Mouse (Mus musculus): ENCODE measurements around the gene Gpr146.
A peak's percentile ranks its signal among the peaks of the same experiment; 100 is the strongest.

Gpr146 gene

DNA sequence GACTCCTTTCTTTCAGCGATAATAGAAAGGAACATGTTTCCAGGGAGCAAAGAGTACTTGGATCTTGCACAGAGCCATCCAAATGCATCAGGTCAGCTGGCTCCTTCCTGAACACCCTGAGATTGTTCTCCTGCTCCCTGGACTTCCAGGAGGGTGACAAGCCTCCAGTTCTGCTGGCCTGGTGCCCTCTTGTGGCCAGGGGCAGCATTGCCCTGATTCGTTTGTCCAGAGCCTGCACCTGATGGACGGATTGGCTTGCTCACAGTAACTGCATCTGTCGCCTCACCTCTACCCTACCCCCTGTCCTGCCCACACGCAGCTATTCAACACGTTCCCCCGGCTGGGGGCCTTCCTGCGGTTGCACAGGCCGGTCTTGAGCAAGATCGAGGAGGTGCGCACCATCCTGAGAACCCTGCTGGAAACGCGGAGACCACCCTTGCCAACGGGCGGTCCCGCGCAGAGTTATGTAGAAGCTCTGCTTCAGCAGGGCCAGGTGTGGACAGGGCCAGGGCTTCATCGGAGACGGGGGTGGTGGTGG lies 22.2 kb upstream of the Gpr146 start:
- peak; percentile 28 to 59 for DNase-seq (ENCODE audit: low read depth in 1 of 2, low spot score in 2 of 2)

DNA sequence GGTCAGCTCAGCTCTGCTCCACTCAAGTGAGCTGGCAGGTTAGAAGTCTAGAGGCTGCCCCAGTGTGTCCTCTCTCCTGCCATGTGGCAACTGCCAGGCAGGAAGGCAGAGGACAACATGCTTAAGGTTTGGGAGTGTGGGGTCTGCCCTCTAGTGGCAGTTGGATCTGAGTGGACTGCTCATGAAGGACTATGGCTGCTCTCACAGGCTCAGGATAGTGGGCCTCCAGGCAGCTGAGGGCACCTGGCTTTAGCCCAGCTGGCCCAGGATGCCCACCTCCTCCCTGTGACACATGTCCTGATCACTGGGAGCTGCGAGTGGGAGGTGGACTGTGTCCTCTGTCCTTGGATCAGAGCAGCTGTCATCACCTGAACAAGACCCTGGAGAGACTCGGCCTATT lies 18.8 kb upstream of the Gpr146 start:
- no peak for DNase-seq (ENCODE audit: low read depth in 1 of 2, low spot score in 2 of 2)

DNA sequence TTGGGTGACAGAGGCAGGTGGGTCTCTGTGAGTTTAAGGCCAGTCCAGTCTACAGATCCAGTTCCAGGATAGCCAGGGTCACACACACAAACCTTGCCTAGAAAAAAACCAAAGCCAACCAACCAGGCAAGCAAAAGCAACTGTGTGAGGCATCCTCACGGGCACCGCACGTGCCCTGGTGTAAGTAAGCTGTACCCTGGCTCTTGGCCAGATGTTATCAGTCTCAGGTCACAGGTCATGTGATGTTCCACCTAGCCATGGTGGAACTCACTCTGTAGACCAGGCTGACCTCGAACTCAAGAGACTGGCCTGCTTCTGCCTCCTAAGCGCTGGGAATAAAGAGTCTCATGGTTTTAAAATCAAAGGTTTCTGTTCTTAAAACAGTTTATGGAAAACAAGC lies 18.3 kb upstream of the Gpr146 start:
- no peak for DNase-seq (ENCODE audit: low read depth in 1 of 2, low spot score in 2 of 2)

DNA sequence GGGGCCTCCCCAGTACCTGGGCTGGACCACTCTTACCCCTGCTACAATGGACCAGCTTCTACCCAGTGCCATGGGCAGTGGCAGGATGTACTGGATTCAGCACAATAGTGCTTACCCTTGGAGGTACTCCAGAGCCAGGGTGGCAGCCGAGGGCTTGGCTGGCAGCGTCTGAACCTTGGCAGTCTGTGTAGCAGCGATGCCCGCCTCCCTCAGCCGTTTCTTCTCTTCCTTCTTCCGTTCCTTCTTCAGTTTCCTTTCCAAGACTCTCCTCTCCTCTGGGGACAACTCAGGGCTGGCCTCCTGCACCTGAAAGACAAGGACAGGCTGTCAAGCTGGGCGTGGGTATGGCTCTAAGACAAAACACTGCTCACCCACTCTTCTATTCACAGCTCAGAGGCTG lies 13.6 kb upstream of the Gpr146 start:
- no peak for DNase-seq (ENCODE audit: low read depth in 1 of 2, low spot score in 2 of 2)

DNA sequence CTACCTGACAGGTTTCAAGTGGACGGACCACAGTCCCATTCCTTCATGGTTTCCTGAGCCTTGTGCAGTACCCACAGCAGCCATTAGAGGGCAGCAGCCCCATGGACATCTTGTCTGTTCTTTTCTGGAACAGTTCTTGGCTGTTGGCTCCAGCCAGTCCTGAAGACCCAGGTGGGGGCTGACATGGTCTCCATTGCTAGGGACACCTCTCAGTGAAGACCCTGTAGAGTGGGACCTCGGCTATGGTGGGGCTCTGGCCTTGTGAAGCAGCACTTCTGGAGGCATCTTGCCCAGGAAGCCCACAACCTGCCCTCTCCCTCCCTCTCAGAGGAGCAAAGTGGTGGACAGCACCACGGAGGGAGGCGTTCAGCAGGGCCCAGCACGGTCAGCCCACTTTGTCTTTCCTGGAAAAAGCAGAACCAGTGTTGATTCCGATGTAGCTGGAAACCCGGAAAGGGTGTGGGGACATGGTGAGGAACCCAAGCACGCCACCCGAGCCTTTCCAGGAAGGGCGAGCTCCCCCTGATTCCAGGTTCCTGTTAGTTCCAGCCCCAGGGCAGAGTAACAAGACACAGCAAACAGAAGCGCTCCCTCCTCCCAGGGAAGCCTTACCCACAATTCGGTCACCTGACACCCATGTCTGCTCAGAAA lies 13.1 kb upstream of the Gpr146 start:
- DNase-seq (ENCODE audit: low read depth in 1 of 2, low spot score in 2 of 2), result peak; percentile 44 to 80

DNA sequence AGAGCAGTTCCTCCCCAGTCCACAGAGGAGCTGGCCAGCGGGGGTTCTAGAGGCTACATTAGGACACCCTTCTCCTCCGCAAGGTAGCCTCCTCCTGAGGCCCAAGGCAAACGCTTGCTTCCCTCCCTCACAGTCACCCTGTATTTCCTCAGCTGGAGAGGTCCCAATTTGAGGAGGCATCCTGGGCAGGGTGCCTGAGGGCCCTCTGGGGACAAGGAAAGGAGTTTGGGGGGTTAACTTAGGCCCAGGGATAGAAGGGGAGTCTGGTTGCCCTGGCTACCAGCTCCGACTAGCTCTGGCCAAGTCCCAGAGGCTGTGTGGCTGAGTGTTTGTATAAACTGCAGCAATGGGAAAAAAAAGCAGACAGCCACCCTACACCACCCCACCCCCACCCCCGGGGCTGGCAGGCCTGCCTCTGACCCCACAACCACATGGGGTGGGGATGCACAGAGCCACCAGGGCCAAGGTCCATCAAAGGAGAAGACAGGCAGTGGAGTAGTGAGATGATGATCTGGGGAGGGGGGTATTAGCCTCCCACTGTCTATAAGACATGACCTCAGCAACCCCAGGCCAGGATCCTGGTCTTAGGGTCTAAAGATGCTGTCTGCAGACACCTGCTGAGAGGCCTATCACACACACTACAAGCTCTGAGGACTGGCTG lies 12.5 kb upstream of the Gpr146 start:
- DNase-seq (ENCODE audit: low read depth in 1 of 2, low spot score in 2 of 2), result no peak

DNA sequence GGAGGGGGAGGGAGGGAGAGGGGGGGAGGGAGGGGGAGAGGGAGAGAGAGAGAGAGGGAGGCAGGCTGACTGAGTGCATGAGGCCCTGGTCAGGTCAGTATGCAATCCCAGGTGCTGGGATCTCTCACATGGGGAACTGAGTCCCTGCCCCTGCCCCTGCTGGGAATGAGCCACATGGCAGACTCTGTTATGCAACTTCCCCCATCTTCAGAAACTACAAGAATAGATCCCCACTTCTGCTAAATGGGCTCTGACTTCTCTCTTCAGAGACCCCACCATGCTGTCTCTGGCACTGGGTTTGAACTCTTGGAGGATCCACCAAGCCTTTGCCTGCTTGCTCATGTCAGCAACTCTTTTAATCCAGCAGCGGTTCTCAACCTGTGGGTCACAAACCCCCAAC lies 11.7 kb upstream of the Gpr146 start:
- peak; percentile 46 to 62 for DNase-seq (ENCODE audit: low read depth in 1 of 2, low spot score in 2 of 2)

DNA sequence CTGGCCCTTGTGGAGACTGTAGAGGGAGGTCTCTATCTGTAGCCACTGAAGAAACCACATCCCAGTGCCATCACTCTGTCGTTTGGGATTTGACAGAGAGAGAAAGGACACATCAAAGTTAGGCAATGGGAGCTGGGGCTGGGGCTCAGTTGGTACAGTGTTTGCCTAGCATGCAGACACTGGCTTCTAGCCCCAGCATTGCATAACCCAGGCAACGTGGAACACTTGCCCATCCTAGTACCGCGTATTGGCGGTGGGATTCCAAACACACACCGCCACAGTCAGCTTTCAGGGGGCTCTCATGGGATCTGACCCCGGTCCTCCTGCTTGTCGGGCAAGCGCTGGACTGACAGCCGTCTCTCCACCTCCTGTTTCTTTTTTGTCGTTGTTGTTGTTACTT lies 11.0 kb upstream of the Gpr146 start:
- no peak for DNase-seq (ENCODE audit: low read depth in 1 of 2, low spot score in 2 of 2)

DNA sequence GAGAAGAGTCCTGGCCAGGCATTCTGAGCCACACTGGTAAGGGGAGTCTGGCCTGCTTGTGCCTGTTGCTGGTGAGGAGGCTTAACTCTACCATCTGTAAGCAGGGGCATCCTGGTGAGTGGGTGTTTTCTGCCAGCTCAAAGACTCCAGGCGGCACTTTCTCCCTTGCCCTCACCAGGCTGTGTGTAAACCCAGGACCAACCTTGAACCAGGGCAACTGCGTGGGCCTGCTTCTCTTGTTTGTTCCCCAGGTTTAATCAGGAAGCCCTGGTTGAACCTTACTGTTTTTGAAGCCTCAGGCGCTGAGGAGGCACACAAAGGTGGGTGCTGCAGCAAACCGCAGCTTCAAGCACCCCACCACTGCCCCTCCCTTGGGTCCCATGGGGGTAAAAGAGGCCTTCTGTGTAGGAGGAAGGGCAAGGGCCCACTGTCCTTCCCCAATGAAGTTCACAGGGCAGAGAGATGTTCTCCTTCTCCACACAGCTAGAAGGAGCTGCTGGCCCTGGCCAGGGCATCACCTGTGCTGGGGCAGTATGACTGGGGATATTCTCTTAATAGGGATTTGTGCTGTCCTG lies 9.5 kb upstream of the Gpr146 start:
- no peak for DNase-seq (ENCODE audit: low read depth in 1 of 2, low spot score in 2 of 2)

DNA sequence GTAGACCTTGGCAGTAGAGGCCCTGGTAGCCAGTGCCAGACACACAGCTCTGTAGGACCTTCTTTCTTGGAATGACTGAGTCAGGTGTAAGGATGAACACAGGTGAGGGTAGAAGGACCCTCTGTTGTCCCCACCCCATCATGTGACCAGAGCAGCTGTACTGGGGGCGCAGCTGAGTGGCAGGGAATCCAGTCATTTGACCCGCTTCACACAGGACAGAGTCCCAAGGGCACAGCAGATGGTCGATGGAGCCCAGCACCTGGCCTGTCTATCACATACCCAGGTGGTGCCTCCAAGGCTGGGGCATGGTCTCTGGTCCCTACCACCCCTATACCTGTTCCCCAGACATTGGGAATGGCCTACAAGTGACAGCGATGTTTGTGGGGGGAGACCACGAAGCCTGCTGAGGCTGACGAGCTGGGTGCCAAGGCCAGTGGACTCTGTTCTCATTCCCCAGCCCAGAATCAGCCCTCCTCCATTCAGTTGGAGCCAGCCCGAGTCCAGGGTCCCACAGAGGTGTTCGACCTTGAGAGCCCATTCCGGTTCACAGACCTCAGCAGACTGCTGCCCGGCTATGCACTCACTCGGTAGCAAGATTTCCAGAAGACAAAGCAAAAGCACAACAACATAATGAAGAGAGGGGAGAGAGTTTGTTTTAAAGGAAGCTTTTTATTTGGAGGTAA lies 8.7 kb upstream of the Gpr146 start:
- no peak for DNase-seq (ENCODE audit: low read depth in 1 of 2, low spot score in 2 of 2)

DNA sequence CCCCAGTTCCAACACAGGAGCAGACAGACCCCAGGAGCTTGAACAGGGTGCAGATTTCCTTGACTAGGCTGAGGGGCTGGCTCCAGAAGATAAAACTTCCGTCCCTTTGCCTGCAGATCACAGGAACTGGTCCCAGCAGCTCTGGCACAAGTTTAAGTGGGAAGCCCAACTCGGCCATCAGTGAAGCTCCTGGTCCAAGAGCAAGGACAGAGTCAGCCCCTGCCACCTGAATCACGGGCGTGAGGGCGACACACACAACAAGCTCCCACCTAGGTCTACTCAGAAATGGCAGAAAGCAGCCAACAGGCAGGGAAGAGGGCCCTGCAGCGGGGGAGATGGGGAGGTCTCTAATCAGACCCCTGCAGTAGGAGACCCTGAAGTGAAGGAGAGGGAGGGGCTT lies 7.2 kb upstream of the Gpr146 start:
- DNase-seq (ENCODE audit: low read depth in 1 of 2, low spot score in 2 of 2), result no peak

DNA sequence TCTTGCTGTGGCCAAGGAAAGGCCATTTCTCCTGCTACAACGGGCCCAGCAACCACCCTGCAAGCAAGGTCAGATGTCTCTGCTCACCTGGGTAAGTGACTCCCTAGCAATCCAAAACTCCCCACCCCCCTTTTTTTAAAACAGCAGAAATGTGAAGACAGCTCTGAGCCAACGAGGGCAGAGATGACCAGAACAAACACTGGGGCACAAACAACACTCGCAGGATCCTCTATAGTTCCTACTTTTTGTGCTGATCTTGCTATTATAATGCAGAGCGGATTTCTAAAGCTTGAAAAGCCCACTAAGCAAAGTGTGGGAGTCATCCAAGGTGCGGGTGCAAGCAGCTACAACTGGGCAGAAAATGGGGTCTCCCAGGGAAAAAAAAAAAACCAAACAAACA lies 6.4 kb upstream of the Gpr146 start:
- DNase-seq (ENCODE audit: low read depth in 1 of 2, low spot score in 2 of 2), result no peak

DNA sequence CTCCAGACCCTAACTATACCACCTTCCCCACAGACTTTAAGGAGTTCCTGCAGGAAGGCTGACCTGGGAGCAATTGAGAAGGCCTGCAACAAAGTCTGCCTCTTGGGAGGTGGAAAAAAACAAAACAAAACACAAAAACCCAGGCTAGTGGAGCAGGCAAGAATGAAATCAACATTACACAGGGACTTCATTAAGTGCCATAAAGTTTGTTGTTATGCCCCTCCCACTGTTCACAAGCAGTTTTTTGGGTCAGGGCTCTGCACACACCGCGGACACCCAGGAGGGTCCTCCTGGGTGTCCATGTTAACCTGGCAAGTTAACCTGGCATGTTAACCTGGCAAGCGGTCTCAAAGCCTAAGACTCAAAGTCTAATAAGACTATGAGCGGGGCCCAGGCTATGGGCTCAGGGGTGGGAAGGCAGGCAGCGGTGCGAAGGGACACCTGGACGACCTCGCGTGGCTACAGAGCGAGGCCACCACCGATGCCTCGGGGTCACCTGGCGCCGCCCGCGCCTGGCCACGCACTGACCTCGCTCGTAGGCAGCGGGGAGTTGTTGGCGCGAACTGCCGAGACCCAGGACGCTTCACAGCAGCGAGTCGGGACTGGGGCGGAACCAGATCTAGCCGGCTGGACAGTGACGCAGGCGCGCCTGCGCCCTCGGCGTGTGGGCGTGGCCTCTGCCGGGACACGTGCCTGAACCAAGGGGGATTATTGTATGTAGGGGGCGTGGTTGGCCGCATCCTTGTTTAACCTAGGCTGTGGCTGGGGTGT lies 5.7 kb upstream of the Gpr146 start:
- DNase-seq (ENCODE audit: low read depth in 1 of 2, low spot score in 2 of 2), result peak; percentile 67 to 77

DNA sequence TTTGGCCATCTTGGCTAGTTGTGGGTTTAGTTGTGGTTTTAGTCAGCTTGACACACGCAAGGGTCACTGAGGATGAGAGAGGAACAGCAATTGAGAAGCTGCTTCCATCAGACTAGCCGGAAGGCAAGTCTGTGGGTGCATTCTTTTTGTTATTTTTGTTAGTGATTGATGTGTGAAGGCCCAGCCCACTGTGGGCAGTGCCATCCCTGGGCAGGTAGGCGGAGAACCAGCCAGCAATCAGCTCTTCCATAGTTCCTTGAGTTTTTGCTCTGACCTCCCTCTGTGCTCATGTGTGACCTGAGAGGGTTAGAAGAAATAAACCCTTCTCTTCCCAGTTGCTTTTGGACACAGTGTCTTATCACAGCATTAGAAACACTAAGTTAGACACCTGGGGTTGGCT lies 4.4 kb upstream of the Gpr146 start:
- no peak for DNase-seq (ENCODE audit: low read depth in 1 of 2, low spot score in 2 of 2)

DNA sequence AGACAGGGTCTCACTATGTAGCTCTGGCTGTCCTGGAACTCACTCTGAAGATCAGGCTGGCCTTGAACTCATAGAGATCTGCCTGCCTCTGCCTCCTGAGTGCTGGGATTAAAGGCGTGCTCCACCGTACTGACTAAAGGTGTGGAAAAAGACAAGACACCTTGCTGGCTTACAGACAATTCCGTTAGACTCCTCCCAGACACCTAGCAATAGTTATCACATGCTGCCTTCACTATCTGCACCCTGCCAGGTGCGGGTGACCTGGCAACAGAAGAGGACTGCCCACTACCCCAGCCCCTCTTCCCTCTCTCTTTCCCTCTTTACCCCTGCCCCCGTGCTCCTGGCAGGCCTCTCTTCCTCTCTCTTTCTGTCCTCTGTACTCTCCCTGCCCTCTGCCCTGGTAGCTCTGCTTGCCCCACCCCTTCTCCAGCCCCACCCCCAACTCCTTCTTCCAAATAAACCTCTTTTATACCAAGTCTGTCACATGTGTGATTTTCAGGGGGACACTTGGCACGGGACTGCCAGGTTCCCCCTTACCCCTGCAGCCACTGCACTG lies 3.5 kb upstream of the Gpr146 start:
- no peak for DNase-seq (ENCODE audit: low read depth in 1 of 2, low spot score in 2 of 2)

DNA sequence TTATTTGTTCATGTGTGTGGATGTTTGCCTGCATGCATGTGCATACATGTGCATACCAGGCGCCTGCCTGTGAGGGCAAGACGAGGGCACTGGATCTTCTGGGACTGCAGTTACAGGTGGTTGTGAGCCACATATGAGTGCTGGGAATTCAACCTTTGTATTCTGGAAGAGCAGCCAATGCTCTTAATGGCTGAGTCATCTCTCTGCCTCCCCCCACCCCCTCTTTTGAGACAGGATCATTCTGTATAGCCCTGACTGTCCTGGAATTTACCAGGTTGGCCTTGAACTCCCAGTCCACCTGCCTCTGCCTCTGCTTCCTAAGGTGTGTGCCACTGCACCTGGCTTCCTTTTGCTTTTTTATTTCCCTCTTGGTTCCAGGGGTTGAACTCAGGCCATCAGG lies 2.7 kb upstream of the Gpr146 start:
- no peak for DNase-seq (ENCODE audit: low read depth in 1 of 2, low spot score in 2 of 2)

DNA sequence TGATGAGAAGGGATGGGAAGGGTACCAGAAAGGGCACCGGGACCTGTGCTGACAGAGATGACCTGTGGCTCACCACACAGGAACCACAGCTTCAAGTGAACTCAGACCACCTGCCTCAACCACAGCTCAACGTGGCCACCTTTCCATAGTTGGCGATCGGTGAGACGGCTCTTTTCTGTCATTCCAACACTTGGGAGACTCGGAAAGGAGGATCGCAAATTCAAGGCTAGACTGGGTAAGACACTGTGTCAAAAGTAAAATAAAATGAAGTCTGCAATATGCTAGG lies 717 bp downstream of the Gpr146 start:
- no peak for DNase-seq (ENCODE audit: low read depth in 1 of 2, low spot score in 2 of 2)

DNA sequence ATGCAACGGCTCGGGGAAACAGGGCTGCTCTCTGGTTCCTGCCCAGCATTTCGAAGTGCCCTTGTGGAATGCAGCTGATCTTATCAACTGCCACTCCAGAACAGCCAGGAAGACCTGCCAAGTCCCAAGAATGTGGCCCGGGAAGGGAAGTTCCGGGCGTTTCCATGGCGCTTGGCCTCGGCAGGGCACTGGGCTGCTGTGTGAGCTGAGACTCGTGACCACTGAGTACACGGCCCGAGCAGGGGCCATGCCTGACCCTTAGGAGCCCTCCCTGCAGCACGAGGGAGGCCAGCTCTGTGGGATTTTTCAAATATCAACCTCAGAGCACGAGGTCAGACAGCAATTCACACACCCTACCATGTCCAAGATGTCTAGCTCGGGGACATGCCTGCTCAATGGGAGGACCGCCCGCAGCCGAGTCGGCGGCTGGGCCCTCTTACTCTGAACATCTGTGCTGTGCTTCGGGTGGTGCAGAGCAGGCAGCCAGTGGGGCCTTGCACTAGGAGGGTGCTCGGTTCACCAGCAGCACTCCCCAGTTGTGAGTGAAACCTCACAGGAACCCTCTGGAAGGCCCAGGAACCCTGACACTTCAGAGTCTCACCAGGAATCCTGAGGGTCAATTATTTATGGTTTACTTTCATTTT lies 1.6 kb downstream of the Gpr146 start:
- DNase-seq (ENCODE audit: low read depth in 1 of 2, low spot score in 2 of 2), result no peak

DNA sequence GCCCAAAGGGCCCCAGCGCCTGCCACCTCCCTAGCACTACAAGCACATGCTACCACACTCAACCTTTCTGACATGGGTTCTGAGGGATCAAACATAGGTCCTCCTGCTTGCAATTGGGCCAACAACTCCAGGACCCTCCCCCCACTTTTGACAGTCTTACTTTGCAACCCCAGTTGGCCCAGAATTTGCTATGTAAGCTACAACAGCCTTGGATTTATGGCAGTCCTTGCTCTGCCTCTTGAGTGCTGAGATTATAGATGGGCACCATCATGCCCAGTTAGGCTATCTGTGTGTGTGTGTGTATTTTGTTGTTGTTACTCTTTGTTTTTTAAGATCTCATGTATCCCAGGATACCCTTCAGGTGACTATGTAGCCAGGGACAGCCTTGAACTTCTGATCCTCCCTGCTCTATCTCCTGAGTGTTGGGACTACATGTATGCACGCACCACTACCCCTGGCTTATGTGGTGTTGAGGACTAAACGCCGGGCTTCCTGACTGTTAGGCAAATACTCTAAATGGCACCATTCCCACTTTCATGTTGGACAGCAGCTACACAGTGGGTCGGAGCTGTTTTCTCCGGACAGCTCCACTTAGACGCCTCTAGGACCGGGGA lies 2.4 kb downstream of the Gpr146 start:
- DNase-seq (ENCODE audit: low read depth in 1 of 2, low spot score in 2 of 2), result no peak

Data from monocyte, adult 2 months (primary cell).